Mouse (Mus musculus) neural tube, embryonic 12.5 days (tissue): ENCODE results near the gene Nfs1. TPM values are rescaled to one million over a fixed set of nuclear protein-coding genes. Genes with fewer than 3 reads are reported as not detected.
A peak's percentile ranks its signal among the peaks of the same experiment; 100 is the strongest.

Experiments used
- ATAC-seq: fragments of 200-750 bp; cut with Nextera tagmentation; 2 replicates; pipeline ENCODE4 v1.8.0; 2017; ENCODE audit warnings: low read depth, mild to moderate bottlenecking, moderate TSS enrichment, moderate library complexity; ENCODE audit not compliant: low FRiP score
- H3K27ac ChIP-seq: fragments of 300-500 bp; sonication (generic); 2 replicates; pipeline ENCODE4 v1.5.1; 2016
- H3K27me3 ChIP-seq: fragments of 300-500 bp; sonication (generic); replicated peaks from 2 replicates; pipeline ENCODE4 v1.6.1; 2016; ENCODE audit warnings: mild to moderate bottlenecking
- H3K36me3 ChIP-seq: fragments of 300-500 bp; sonication (generic); 2 replicates; pipeline ENCODE4 v1.6.1; 2016; ENCODE audit warnings: mild to moderate bottlenecking
- H3K4me1 ChIP-seq: fragments of 300-500 bp; sonication (generic); 2 replicates; pipeline ENCODE4 v1.6.1; 2016
- H3K4me2 ChIP-seq: fragments of 300-500 bp; sonication (generic); replicated peaks from 2 replicates; pipeline ENCODE4 v1.6.1; 2016; ENCODE audit warnings: mild to moderate bottlenecking
- H3K4me3 ChIP-seq: fragments of 300-500 bp; sonication (generic); 2 replicates; pipeline ENCODE4 v1.5.1; 2016
- H3K9ac ChIP-seq: fragments of 300-500 bp; sonication (generic); 2 replicates; pipeline ENCODE4 v1.6.1; 2016; ENCODE audit warnings: mild to moderate bottlenecking
- H3K9me3 ChIP-seq: fragments of 300-500 bp; sonication (generic); 2 replicates; pipeline ENCODE4 v1.6.1; 2016; ENCODE audit warnings: mild to moderate bottlenecking
- WGBS: fragments of 180-500 bp; shearing (Covaris S2); methylation state at CpG from one replicate; pipeline ENCODE4 v1.1.7; 2016; 5-methylcytosine and 5-hydroxymethylcytosine counted together
- polyA plus RNA-seq: library from polyadenylated mRNA; unstranded; fragments of >200 nt; fragmentation: Nextera tagmentation; extraction: Ambion mirVana; gene quantifications from 2 replicates; pipeline ENCODE4 v1.2.1, GENCODE M21; 2016

The Nfs1 gene
- polyA plus RNA-seq, 1 experiment from 2014 or later: 34.6 TPM

- peak overlapping the region; percentile 88 for H3K4me2 ChIP-seq
- H3K27me3 ChIP-seq: no peaks in the 10 kb centered on the region
- peaks cover 29% of the 10 kb centered on the region for H3K36me3 ChIP-seq
- 2% methylated on average over 47 of the region's 47 CpGs for WGBS
- H3K27ac ChIP-seq: peak overlapping the region; percentile 91
- peak; percentile 65 for ATAC-seq
- H3K4me1 ChIP-seq: peaks cover 21% of the 10 kb centered on the region
- no peaks in the 10 kb centered on the region for H3K9me3 ChIP-seq
- H3K9ac ChIP-seq: peak overlapping the region; percentile 100
- peak overlapping the region; percentile 99 for H3K4me3 ChIP-seq
Observed at GRCm38 (mm10) chr2:156179046-156179795, 35.2 kb upstream of the Nfs1 start.

- Histone ChIP-seq H3K36me3 (peaks cover 39% of the 10 kb centered on the region), H3K27me3 (no peaks in the 10 kb centered on the region), H3K4me1 (peaks cover 21% of the 10 kb centered on the region), H3K9ac (no peak overlapping the region), H3K27ac (no peak overlapping the region), H3K9me3 (no peaks in the 10 kb centered on the region), H3K4me3 (no peak overlapping the region), H3K4me2 (peak overlapping the region; percentile 88)
- ATAC-seq: no peak
- WGBS: 87% methylated on average over 7 of the region's 7 CpGs
Observed at GRCm38 (mm10) chr2:156177651-156178050, 33.7 kb upstream of the Nfs1 start.

- H3K9ac ChIP-seq: no peak overlapping the region
- H3K27ac ChIP-seq: no peak overlapping the region
- no peak for ATAC-seq
- H3K4me1 ChIP-seq: peaks cover 21% of the 10 kb centered on the region
- no peaks in the 10 kb centered on the region for H3K9me3 ChIP-seq
- peaks cover 44% of the 10 kb centered on the region for H3K36me3 ChIP-seq
- WGBS: 93% methylated on average over 6 of the region's 6 CpGs
- H3K4me2 ChIP-seq: peak overlapping the region; percentile 9; the same call in 1 of the 2 replicates
- no peaks in the 10 kb centered on the region for H3K27me3 ChIP-seq
- no peak overlapping the region for H3K4me3 ChIP-seq
Observed at GRCm38 (mm10) chr2:156177079-156177478, 33.1 kb upstream of the Nfs1 start.

GRCm38 (mm10) chr2:156166557-156166956 is 22.6 kb upstream of the Nfs1 start:
- Histone ChIP-seq H3K27ac (no peak overlapping the region), H3K9me3 (no peaks in the 10 kb centered on the region), H3K4me1 (no peaks in the 10 kb centered on the region), H3K4me3 (no peak overlapping the region), H3K36me3 (peaks cover 78% of the 10 kb centered on the region), H3K27me3 (no peaks in the 10 kb centered on the region), H3K4me2 (no peak overlapping the region), H3K9ac (no peak overlapping the region)
- no peak for ATAC-seq
- WGBS: 95% methylated on average over 5 of the region's 5 CpGs

GRCm38 (mm10) chr2:156165478-156165877 is 21.5 kb upstream of the Nfs1 start:
- no peaks in the 10 kb centered on the region for H3K27me3 ChIP-seq
- 98% methylated on average over 1 of the region's 1 CpGs for WGBS
- no peaks in the 10 kb centered on the region for H3K9me3 ChIP-seq
- H3K9ac ChIP-seq: no peak overlapping the region
- H3K4me2 ChIP-seq: no peak overlapping the region
- H3K27ac ChIP-seq: no peak overlapping the region
- peaks cover 76% of the 10 kb centered on the region for H3K36me3 ChIP-seq
- no peaks in the 10 kb centered on the region for H3K4me1 ChIP-seq
- no peak overlapping the region for H3K4me3 ChIP-seq
- no peak for ATAC-seq

- peaks cover 65% of the 10 kb centered on the region for H3K36me3 ChIP-seq
- H3K4me3 ChIP-seq: no peak overlapping the region
- H3K27ac ChIP-seq: no peak overlapping the region
- ATAC-seq: no peak
- no peaks in the 10 kb centered on the region for H3K4me1 ChIP-seq
- no peak overlapping the region for H3K9ac ChIP-seq
- no peaks in the 10 kb centered on the region for H3K9me3 ChIP-seq
- H3K4me2 ChIP-seq: no peak overlapping the region
- no peaks in the 10 kb centered on the region for H3K27me3 ChIP-seq
Observed at GRCm38 (mm10) chr2:156151538-156151937, 7.6 kb upstream of the Nfs1 start.

GRCm38 (mm10) chr2:156147316-156147915 is 3.4 kb upstream of the Nfs1 start:
- ATAC-seq: no peak
- Histone ChIP-seq H3K27me3 (no peaks in the 10 kb centered on the region), H3K9ac (no peak overlapping the region), H3K36me3 (peaks cover 44% of the 10 kb centered on the region), H3K9me3 (no peaks in the 10 kb centered on the region), H3K27ac (no peak overlapping the region), H3K4me1 (peaks cover 12% of the 10 kb centered on the region), H3K4me2 (no peak overlapping the region), H3K4me3 (no peak overlapping the region)
- WGBS: 94% methylated on average over 3 of the region's 3 CpGs

- no peak overlapping the region for H3K4me2 ChIP-seq
- ATAC-seq: no peak
- H3K27me3 ChIP-seq: no peaks in the 10 kb centered on the region
- no peak overlapping the region for H3K9ac ChIP-seq
- H3K36me3 ChIP-seq: peaks cover 44% of the 10 kb centered on the region
- peaks cover 12% of the 10 kb centered on the region for H3K4me1 ChIP-seq
- no peak overlapping the region for H3K4me3 ChIP-seq
- no peaks in the 10 kb centered on the region for H3K9me3 ChIP-seq
- H3K27ac ChIP-seq: no peak overlapping the region
- WGBS: 77% methylated on average over 5 of the region's 5 CpGs
Observed at GRCm38 (mm10) chr2:156146272-156146989, 2.4 kb upstream of the Nfs1 start.

GRCm38 (mm10) chr2:156145486-156146130 is 1.6 kb upstream of the Nfs1 start:
- WGBS: 67% methylated on average over 11 of the region's 11 CpGs
- no peak for ATAC-seq
- Histone ChIP-seq H3K27me3 (no peaks in the 10 kb centered on the region), H3K4me1 (peaks cover 12% of the 10 kb centered on the region), H3K9ac (no peak overlapping the region), H3K9me3 (no peaks in the 10 kb centered on the region), H3K36me3 (peaks cover 38% of the 10 kb centered on the region), H3K27ac (no peak overlapping the region), H3K4me3 (no peak overlapping the region), H3K4me2 (peak overlapping the region; percentile 74)

GRCm38 (mm10) chr2:156143367-156143766 is 619 bp downstream of the Nfs1 start:
- Histone ChIP-seq H3K4me2 (peak overlapping the region; percentile 74), H3K27ac (peak overlapping the region; percentile 86), H3K36me3 (peaks cover 26% of the 10 kb centered on the region), H3K9me3 (no peaks in the 10 kb centered on the region), H3K4me3 (peak overlapping the region; percentile 75), H3K4me1 (peaks cover 12% of the 10 kb centered on the region), H3K9ac (peak overlapping the region; percentile 81), H3K27me3 (no peaks in the 10 kb centered on the region)
- peak; percentile 10; the same call in 1 of the 2 replicates for ATAC-seq
- WGBS: 2% methylated on average over 16 of the region's 16 CpGs

GRCm38 (mm10) chr2:156142820-156143219 is 1.2 kb downstream of the Nfs1 start:
- peak overlapping the region; percentile 81; the same call in 1 of the 2 replicates for H3K9ac ChIP-seq
- 80% methylated on average over 2 of the region's 2 CpGs for WGBS
- H3K4me2 ChIP-seq: peak overlapping the region; percentile 74
- ATAC-seq: no peak
- H3K27ac ChIP-seq: no peak overlapping the region
- no peaks in the 10 kb centered on the region for H3K9me3 ChIP-seq
- peaks cover 12% of the 10 kb centered on the region for H3K4me1 ChIP-seq
- H3K4me3 ChIP-seq: peak overlapping the region; percentile 75; the same call in 1 of the 2 replicates
- H3K27me3 ChIP-seq: no peaks in the 10 kb centered on the region
- peaks cover 20% of the 10 kb centered on the region for H3K36me3 ChIP-seq

GRCm38 (mm10) chr2:156135695-156136094 is 8.3 kb downstream of the Nfs1 start:
- WGBS: 90% methylated on average over 6 of the region's 6 CpGs
- Histone ChIP-seq H3K4me1 (no peaks in the 10 kb centered on the region), H3K27ac (no peak overlapping the region), H3K9ac (no peak overlapping the region), H3K4me2 (no peak overlapping the region), H3K4me3 (no peak overlapping the region), H3K27me3 (no peaks in the 10 kb centered on the region), H3K36me3 (peaks cover 17% of the 10 kb centered on the region; the same call in 1 of the 2 replicates), H3K9me3 (no peaks in the 10 kb centered on the region)
- no peak for ATAC-seq
